Mouse (Mus musculus) large intestine, adult 2 months (tissue): Measurements from ENCODE around the gene Trmt13. TPM values are rescaled to one million over a fixed set of nuclear protein-coding genes. Genes with fewer than 3 reads are reported as not detected.
"Not testable (repeated sequence)": the region's sequence is repeated elsewhere in the genome, so short reads cannot be mapped to it uniquely, and the experiment has no call there.

ENCODE experiments used
- DNase-seq: peaks from one replicate; pipeline ENCODE4 v3.0.0-alpha.2; 2012; ENCODE audit warnings: low read depth, low spot score
- WGBS: fragments of 180-500 bp; shearing (Covaris S2); methylation state at CpG from one replicate; pipeline ENCODE4 v1.1.7; 2018; 5-methylcytosine and 5-hydroxymethylcytosine counted together
- polyA plus RNA-seq: library from polyadenylated mRNA; depleted of rRNA; stranded (reverse); fragments of >200 nt; gene quantifications from 2 replicates; pipeline ENCODE4 v1.2.3, GENCODE M21; 2012; rRNA removed

The Trmt13 gene
- polyA plus RNA-seq: 2.5 and 3.7 TPM in 2 replicates

GRCm38 (mm10) chr3:116614295-116614892, at the start of gene Trmt13:
TSS of gene Trmt13 (minus strand) at chr3:116614587.
- WGBS: 19% methylated on average over 10 of the region's 10 CpGs
- DNase-seq: no peak

DNA sequence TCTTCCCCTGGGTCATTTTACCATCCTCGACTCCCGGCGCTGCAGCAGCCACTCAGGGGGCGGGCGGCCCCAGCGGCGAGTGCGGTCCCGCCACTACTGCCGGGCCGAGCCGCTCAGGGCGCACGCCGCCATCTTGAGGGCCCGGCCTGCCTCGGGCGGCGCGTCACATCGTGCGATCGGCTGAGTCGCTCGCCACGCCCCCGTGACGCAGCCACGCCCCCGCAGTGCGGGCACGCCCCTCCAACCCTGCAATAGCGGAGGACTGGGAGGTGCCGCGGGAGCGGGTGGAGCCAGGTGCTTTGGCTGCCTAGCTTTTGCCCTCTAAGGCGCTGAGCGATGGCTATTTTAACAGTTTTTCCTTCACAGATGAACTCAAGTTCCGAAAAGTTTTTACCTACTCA, 48.1 kb upstream of the Trmt13 start, which contains the start of gene Mfsd14a:
Mfsd14a (minus strand) TSS at position 215 of the 401 bp plus-strand sequence.
- WGBS: 1% methylated on average over 39 of the region's 39 CpGs
- DNase-seq: peak; percentile 68

- DNase-seq: no peak
- WGBS: under 1% methylated on average over 67 of the region's 68 CpGs
Measured at GRCm38 (mm10) chr3:116661870-116662414, 47.6 kb upstream of the Trmt13 start.

- WGBS: 2% methylated on average over 16 of the region's 16 CpGs
- DNase-seq: no peak
Measured at GRCm38 (mm10) chr3:116661288-116661869, 47.0 kb upstream of the Trmt13 start.

DNA sequence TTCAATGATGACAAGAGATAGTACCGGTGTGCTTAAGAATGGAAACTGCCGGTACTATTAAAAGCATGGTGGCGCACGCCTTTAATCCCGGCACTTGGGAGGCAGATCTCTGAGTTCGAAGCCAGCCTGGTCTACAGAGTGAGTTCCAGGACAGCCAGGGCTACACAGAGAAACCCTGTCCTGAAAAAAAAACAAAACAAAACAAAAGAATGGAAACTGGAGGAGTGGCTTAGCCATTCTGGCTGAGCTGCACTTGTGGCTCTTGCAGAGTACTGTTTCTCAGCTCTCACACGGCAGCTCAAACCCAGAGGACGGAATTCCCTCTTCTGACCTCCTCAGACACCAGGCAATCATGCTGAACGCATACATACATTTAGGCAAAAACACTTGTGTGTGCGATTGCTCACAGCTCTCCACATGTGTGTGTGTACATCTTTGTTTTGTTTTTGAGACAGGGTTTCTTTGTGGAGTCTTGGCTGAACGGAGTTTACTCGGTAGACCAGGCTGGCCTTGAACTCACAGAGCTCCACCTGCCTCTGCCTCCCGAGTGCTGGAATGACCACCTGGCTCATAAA, 45.6 kb upstream of the Trmt13 start:
- DNase-seq: no peak
- WGBS: 79% methylated on average over 13 of the region's 13 CpGs

GRCm38 (mm10) chr3:116658928-116659565, 44.7 kb upstream of the Trmt13 start:
- 86% methylated on average over 15 of the region's 15 CpGs for WGBS
- no peak for DNase-seq

DNA sequence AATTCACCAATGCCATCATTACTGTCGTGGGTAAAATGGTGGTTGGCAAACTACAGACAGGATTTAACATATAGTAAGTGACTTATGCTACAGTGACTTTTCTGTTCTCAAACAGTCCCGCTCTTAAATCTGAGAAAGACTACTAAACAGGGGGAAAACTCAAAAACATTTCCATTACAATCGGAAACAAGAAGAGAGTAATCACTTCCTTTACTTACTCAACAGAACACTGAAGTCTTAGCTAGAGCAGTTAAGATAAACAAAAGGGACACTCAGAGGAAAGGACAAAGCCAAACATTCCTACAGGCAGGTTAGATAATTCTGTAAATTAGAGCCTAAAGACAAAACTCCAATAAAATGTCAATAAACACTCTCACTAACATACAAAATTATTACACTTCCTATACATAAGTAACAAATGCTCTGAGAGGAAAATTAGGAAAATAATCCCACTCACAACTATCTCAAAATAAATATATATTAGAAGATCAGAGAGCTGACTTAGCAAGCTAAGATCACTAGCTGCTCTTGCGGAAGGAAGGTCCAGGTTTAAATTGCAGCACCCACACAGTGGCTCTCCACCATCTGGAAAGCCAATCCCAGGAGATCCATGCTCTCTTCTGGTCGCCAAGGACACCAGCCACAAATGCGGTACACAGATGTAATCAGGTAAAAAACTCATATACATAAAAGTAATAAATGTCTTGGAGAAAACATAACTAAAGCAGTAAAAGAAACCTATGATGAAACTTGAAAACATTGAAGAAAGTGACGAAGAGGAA, 42.0 kb upstream of the Trmt13 start:
- no peak for DNase-seq
- 75% methylated on average over 7 of the region's 7 CpGs for WGBS

GRCm38 (mm10) chr3:116654051-116654450, 39.7 kb upstream of the Trmt13 start:
- 76% methylated on average over 11 of the region's 11 CpGs for WGBS
- not testable (repeated sequence) for DNase-seq

GRCm38 (mm10) chr3:116653278-116653945, 39.0 kb upstream of the Trmt13 start:
- DNase-seq: no peak
- 63% methylated on average over 5 of the region's 5 CpGs for WGBS

- WGBS: 28% methylated on average over 3 of the region's 3 CpGs
- no peak for DNase-seq
Measured at GRCm38 (mm10) chr3:116652033-116652446, 37.7 kb upstream of the Trmt13 start.

DNA sequence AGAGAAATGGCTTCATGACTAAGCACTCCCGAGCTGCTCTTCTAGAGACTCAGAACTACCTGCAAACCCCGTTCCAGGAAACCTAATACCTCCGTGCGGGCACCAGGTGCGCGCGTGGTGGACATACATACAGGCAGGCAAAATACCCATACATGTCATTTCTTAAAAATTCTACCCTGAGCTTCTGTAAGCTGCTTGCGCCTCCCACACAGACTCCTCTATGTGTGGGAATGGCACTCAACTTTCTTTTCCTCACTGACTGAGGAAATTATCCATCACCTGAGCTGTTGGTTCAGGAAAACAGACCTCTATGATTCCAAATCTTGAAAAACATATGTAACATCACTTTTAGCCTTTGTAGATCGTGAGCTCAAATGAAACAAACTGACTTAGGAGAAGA, 36.3 kb upstream of the Trmt13 start:
- 94% methylated on average over 9 of the region's 9 CpGs for WGBS
- DNase-seq: no peak

DNA sequence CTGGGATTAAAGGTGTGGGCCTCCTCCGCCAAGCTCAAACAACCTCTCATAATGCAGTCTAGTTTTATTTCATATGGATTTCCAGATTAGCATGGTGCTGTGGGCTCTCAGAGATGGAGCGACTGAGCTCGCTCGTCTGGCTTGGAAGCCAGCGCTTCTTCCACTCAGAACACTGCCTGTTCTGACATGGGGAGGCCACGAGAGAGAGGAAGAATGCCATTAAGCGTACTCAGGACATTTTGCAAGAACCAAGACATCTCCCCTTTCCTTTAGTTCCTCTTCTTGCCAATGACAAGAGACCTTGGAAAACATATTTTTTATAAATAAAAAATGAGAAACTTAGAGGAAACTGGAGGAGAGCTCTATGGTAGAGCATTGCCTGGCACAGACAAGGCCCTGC, 34.4 kb upstream of the Trmt13 start:
- WGBS: 91% methylated on average over 7 of the region's 7 CpGs
- DNase-seq: no peak

- DNase-seq: no peak
- 96% methylated on average over 1 of the region's 1 CpGs for WGBS
Measured at GRCm38 (mm10) chr3:116646387-116646786, 32.0 kb upstream of the Trmt13 start.

GRCm38 (mm10) chr3:116642373-116642772, 28.0 kb upstream of the Trmt13 start:
- no peak for DNase-seq
- WGBS: 88% methylated on average over 2 of the region's 2 CpGs

GRCm38 (mm10) chr3:116641811-116642371, 27.5 kb upstream of the Trmt13 start:
- DNase-seq: no peak
- WGBS: 90% methylated on average over 6 of the region's 6 CpGs

GRCm38 (mm10) chr3:116640024-116640423, 25.6 kb upstream of the Trmt13 start:
- WGBS: 81% methylated on average over 1 of the region's 1 CpGs
- DNase-seq: no peak

- 80% methylated on average over 7 of the region's 7 CpGs for WGBS
- DNase-seq: no peak
Measured at GRCm38 (mm10) chr3:116638572-116638971, 24.2 kb upstream of the Trmt13 start.

- 28% methylated on average over 9 of the region's 9 CpGs for WGBS
- no peak for DNase-seq
Measured at GRCm38 (mm10) chr3:116637693-116638476, 23.5 kb upstream of the Trmt13 start.
